Mouse (Mus musculus) G1E-ER4 (cell line): ENCODE results near the gene Gm10324. TPM values are rescaled to one million over a fixed set of nuclear protein-coding genes. Genes with fewer than 3 reads are reported as not detected.
"Not testable (repeated sequence)": the region's sequence is repeated elsewhere in the genome, so short reads cannot be mapped to it uniquely, and the experiment has no call there.

Source experiments
- GATA1 ChIP-seq: IDR thresholded peaks from one replicate; pipeline ENCODE4 v1.8.0; 2012; ENCODE audit warnings: low read length, inconsistent platforms
- polyA plus RNA-seq: library from polyadenylated mRNA; stranded (reverse); fragments of >175 nt; gene quantifications from 2 replicates; pipeline ENCODE4 v1.2.3, GENCODE M21; 2012

The Gm10324 gene
- polyA plus RNA-seq = not detected in 2 replicates

DNA sequence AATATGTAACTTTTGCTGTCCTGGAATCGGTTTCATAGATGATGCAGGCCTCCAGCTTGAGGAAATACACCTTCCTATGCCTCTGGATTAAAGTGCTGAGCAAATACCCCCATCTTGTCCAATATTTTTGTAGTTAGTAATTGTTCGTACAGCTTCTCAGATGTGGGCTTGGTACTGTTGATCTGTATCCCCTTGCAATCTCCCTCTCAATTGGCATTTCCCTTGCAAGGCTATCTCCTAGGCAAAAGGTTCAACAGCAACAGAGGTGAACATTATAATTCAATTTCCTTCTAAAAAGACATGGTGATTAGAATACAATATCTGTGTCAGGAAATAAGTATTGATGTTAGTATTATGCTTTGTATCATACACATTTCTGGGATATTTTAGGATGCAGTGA lies at the start of gene Gm10324:
TSS of gene Gm10324 (plus strand) at position 301 of the 400 bp plus-strand sequence.
- TF ChIP-seq GATA1 = not testable (repeated sequence)

Other genes starting within 250 kb of the Gm10324 start
- not detected in 2 replicates for gene Gm10772, start 108.0 kb downstream of the Gm10324 start, polyA plus RNA-seq